Mouse (Mus musculus): ENCODE data around the gene Nipal1.

DNA sequence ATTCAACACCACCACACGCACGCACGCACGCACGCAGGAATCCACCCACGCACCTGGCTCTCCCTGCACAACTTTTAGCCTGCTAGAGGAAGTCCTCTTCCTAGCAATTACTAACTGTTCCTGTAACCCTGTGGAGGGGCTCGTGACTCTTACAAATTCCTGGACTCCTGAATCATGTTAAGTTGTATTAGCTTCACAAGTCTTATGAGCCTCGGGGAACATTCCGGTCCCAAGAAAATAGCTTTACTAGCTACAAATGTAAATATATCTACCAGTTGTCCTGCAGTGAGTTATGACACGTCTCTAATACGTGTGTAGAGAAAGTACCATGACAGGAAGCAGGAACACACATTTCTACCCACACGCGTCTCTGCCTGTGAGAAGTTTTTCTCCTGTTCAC, 61.9 kb downstream of the Nipal1 start:
- no peak for TF ChIP-seq CTCF (IDR thresholded peaks at IDR 0.05; ENCODE audit: low read depth)
- no peak for TF ChIP-seq EP300 (IDR thresholded peaks at IDR 0.05; ENCODE audit: low read depth)

Data from liver, embryonic 14.5 days (tissue).